Mouse (Mus musculus) heart, embryonic 14.5 days (tissue): ENCODE results near the gene Ccl17. TPM values are rescaled to one million over a fixed set of nuclear protein-coding genes. Genes with fewer than 3 reads are reported as not detected.

Source experiments
- ATAC-seq: fragments of 200-750 bp; cut with Nextera tagmentation; 2 replicates; pipeline ENCODE4 v1.8.0; 2017; ENCODE audit warnings: low read depth, moderate TSS enrichment; ENCODE audit not compliant: insufficient number of reproducible peaks, insufficient read depth, low FRiP score
- H3K27ac ChIP-seq, 2 experiments: fragments of 200-500 bp in 1 of 2; fragments of 300-500 bp in 1 of 2; sonication (generic) in 1 of 2; replicated peaks in 1 of 2; 2 replicates each; pipeline ENCODE4 v1.5.1; 2012 to 2014; ENCODE audit warnings: low read depth in 2 of 2, low read length in 2 of 2, control low read depth in 1 of 2, mild to moderate bottlenecking in 1 of 2, mixed read lengths in 1 of 2; ENCODE audit not compliant: control insufficient read depth in 1 of 2, insufficient read depth in 1 of 2
- H3K27me3 ChIP-seq: fragments of 300-500 bp; sonication (generic); 2 replicates; pipeline ENCODE4 v1.6.1; 2014; ENCODE audit warnings: mild to moderate bottlenecking, low read length, control low read depth; ENCODE audit not compliant: control insufficient read depth, insufficient read depth
- H3K36me3 ChIP-seq: fragments of 300-500 bp; sonication (generic); 2 replicates; pipeline ENCODE4 v1.6.1; 2014; ENCODE audit warnings: mild to moderate bottlenecking, control low read depth, low read length, mixed read lengths; ENCODE audit not compliant: control insufficient read depth, insufficient read depth
- H3K4me1 ChIP-seq, 2 experiments: fragments of 200-500 bp in 1 of 2; fragments of 300-500 bp in 1 of 2; sonication (generic) in 1 of 2; 2 replicates each; pipeline ENCODE4 v1.6.1; 2012 to 2014; ENCODE audit warnings: low read length in 2 of 2, control low read depth in 1 of 2, mixed read lengths in 1 of 2; ENCODE audit not compliant: control insufficient read depth in 2 of 2, insufficient read depth in 2 of 2
- H3K4me2 ChIP-seq: fragments of 300-500 bp; sonication (generic); 2 replicates; pipeline ENCODE4 v1.6.1; 2014; ENCODE audit warnings: mild to moderate bottlenecking, low read length
- H3K4me3 ChIP-seq, 2 experiments: fragments of 200-500 bp in 1 of 2; fragments of 300-500 bp in 1 of 2; sonication (generic) in 1 of 2; 2 replicates each; pipeline ENCODE4 v1.5.1; 2012 to 2014; ENCODE audit warnings: low read length in 2 of 2, mild to moderate bottlenecking in 2 of 2, control low read depth in 1 of 2, low read depth in 1 of 2, moderate library complexity in 1 of 2; ENCODE audit not compliant: control insufficient read depth in 1 of 2, insufficient read depth in 1 of 2
- H3K9ac ChIP-seq: fragments of 300-500 bp; sonication (generic); 2 replicates; pipeline ENCODE4 v1.6.1; 2014; ENCODE audit warnings: mild to moderate bottlenecking, low read length
- H3K9me3 ChIP-seq: fragments of 300-500 bp; sonication (generic); 2 replicates; pipeline ENCODE4 v1.6.1; 2016; ENCODE audit warnings: low read length, control low read depth; ENCODE audit not compliant: control insufficient read depth
- WGBS: fragments of 180-500 bp; shearing (Covaris S2); extraction: QIAGEN DNeasy Blood & Tissue Kit; methylation state at CpG from one replicate; pipeline ENCODE4 v1.1.7; 2014; 5-methylcytosine and 5-hydroxymethylcytosine counted together
- polyA plus RNA-seq: library from polyadenylated mRNA; unstranded; fragments of >200 nt; fragmentation: Nextera tagmentation; extraction: Ambion mirVana; gene quantifications from 2 replicates; pipeline ENCODE4 v1.2.1, GENCODE M21; 2014

Gene Ccl17
- polyA plus RNA-seq, 1 experiment from 2014 or later: 0.45 TPM

DNA sequence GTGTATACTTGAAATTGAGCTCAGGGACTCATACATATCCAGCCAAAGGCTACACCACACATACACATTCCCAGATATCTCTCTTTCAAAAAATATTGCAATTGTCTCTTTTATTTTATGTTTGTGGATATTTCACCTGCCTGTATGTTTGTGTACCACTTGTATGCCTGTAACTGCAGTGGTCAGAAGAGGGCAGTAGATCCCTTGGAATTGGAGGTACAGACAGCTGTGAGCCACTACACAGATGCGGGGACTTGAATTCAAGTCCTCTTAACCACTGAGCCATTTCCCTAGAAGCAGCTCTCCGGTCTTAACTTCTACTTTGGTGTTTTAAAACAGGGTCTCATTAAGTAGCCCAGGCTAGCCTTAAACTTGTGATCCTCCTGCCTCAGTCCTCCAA, 15.5 kb upstream of the Ccl17 start:
- Histone ChIP-seq H3K9ac (no peak overlapping the region), H3K27ac (no peak overlapping the region), H3K4me1 (no peaks in the 10 kb centered on the region), H3K27me3 (no peaks in the 10 kb centered on the region), H3K9me3 (no peaks in the 10 kb centered on the region), H3K4me3 (no peak overlapping the region), H3K4me2 (no peak overlapping the region), H3K36me3 (no peaks in the 10 kb centered on the region)
- ATAC-seq: no peak
- 97% methylated on average over 2 of the region's 2 CpGs for whole genome bisulfite sequencing

- no peak overlapping the region for H3K9ac ChIP-seq
- H3K9me3 ChIP-seq: no peaks in the 10 kb centered on the region
- no peak overlapping the region for H3K27ac ChIP-seq
- no peak overlapping the region for H3K4me3 ChIP-seq
- H3K36me3 ChIP-seq: no peaks in the 10 kb centered on the region
- H3K4me2 ChIP-seq: no peak overlapping the region
- peaks cover 8 to 20% of the 10 kb centered on the region in 2 experiments; a peak in 3 of 4 replicates for H3K4me1 ChIP-seq
- no peak for ATAC-seq
- 47% methylated on average over 7 of the region's 7 CpGs for WGBS
- H3K27me3 ChIP-seq: no peaks in the 10 kb centered on the region
Measured at GRCm38 (mm10) chr8:94800278-94800968, 9.8 kb upstream of the Ccl17 start.

DNA sequence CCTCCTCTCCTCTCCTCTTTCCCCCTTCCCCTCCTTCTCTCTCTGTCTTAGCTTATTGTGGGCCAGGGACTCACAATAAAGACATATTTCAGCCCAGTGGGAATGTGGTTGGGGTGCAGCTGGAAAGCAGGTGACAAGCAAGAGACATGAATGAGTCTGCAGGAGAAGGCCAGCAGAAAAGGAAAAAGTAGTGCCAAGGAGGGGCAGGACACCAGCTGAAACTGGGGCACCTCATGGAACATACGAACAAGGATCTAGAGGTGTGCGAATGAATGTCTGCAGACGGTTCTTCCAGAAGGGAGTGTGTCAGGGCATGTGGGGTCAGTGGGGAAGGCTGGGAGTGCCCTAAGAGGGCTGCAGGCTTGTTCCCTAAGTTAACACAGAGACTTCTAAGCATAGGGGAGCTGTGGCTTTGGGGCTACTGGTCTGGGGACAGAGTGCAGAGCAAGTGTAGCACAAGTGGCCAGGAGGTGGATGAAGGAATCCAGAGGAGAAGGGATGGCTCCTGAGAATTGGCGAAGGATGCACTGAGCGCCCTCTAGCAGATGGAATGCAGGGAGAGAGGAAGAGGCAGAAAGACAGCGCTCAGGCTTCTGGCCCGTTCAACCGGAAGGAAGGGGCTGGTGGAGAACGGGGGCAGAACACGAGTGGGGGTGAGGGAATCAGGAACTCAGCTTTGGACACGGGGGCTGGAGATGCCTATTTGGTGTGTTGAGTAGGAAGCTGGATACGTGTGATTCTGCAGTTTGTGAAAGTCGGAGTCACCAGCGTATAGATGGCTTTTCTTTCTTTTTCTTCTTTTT, 8.8 kb upstream of the Ccl17 start:
- Histone ChIP-seq H3K27me3 (no peaks in the 10 kb centered on the region), H3K27ac (no peak overlapping the region), H3K4me2 (peak overlapping the region; percentile 25; the same call in 1 of the 2 replicates), H3K4me3 (no peak overlapping the region), H3K4me1 (peaks cover 8 to 20% of the 10 kb centered on the region in 2 experiments; a peak in 3 of 4 replicates), H3K9ac (no peak overlapping the region), H3K36me3 (no peaks in the 10 kb centered on the region), H3K9me3 (no peaks in the 10 kb centered on the region)
- WGBS: 40% methylated on average over 14 of the region's 14 CpGs
- ATAC-seq: no peak

DNA sequence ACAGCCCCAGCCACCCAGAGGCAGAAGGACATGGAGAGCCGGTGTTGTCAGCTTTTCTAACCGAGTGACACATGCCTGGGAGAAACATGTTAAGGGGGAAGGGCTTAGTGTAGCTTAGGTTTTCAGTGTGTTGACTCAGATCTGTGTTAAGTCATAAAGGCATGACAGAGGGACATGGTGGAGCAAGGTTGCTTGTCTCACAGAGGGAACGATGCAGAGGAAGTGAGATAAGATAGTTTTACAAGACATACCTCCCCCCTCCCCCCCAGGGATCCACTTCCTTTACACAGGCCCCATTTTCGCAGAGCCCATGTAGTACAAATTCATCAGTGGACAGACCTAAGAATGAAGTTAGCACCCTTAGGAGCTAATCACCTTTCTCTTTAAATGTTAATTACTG, 7.9 kb upstream of the Ccl17 start:
- no peaks in the 10 kb centered on the region for H3K27me3 ChIP-seq
- peaks cover 8 to 20% of the 10 kb centered on the region in 2 experiments; a peak in 3 of 4 replicates for H3K4me1 ChIP-seq
- no peak overlapping the region for H3K4me2 ChIP-seq
- ATAC-seq: no peak
- H3K9me3 ChIP-seq: no peaks in the 10 kb centered on the region
- no peaks in the 10 kb centered on the region for H3K36me3 ChIP-seq
- no peak overlapping the region for H3K4me3 ChIP-seq
- 31% methylated on average over 4 of the region's 4 CpGs for WGBS
- no peak overlapping the region for H3K9ac ChIP-seq
- no peak overlapping the region for H3K27ac ChIP-seq

DNA sequence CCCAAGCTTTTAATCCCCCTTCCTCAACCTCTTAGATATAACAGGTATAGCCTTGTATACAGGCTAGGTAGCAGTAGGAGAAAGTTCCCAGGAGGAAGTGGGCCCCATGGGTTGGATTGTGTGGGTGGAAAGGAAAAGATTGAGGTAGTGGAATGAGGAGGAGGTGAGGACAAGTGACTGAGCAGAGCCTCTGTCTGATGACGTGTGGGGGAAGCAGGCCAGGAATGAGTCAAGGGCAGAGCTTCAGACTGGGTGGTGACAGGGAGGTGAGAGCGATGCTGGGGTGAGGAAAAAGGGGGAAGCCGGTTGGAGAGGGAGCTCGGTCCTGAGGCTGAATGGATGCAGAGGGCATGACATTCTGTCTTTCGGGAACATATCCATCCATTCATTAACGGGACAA, 6.7 kb upstream of the Ccl17 start:
- 13% methylated on average over 6 of the region's 6 CpGs for WGBS
- Histone ChIP-seq H3K9me3 (no peaks in the 10 kb centered on the region), H3K27ac (no peak overlapping the region), H3K4me3 (no peak overlapping the region), H3K4me1 (peaks cover 8 to 20% of the 10 kb centered on the region in 2 experiments; a peak in 3 of 4 replicates), H3K9ac (no peak overlapping the region), H3K27me3 (no peaks in the 10 kb centered on the region), H3K4me2 (no peak overlapping the region), H3K36me3 (no peaks in the 10 kb centered on the region)
- no peak for ATAC-seq

DNA sequence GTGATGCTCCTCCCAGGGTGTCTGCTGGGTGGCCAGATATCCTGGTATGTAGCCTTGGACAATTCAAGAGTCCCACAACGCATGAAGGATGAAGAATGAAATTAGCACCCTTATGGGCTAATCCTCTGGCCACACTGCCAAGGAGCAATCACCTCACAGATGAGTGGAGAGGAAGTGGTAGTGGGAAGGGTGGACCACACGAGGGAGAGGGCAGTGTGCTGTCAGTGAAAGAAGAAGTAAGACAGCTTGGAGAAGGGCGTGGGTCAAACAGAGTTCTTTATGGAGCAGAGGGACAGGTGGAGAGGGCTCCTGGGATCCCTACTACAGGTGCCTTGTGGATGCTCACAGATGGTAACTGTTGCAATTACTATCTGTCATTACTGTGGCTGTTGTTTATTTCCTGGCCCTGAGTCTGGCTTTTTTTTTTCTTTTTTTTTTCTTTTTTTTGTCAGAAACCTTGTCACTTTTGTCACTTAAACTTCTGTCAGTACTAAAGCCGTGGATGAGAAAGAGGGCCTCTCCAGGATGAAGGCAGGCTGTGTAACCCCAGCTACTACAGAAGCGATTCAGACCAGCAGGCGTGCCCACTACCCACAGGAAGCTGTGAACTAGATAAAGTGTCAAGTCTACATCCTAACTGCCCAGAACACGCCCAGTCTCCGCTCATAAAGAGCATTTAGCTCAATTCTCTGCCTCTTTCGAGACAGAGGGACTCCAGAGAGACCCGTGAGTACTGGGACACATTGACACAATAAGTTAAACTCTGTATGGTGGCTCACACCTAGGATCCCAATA, 5.5 kb upstream of the Ccl17 start:
- Histone ChIP-seq H3K27ac (no peak overlapping the region), H3K4me3 (no peak overlapping the region), H3K36me3 (no peaks in the 10 kb centered on the region), H3K4me2 (no peak overlapping the region), H3K9me3 (no peaks in the 10 kb centered on the region), H3K4me1 (peaks cover 8 to 20% of the 10 kb centered on the region in 2 experiments; a peak in 3 of 4 replicates), H3K27me3 (no peaks in the 10 kb centered on the region), H3K9ac (no peak overlapping the region)
- no peak for ATAC-seq
- 66% methylated on average over 10 of the region's 10 CpGs for WGBS

DNA sequence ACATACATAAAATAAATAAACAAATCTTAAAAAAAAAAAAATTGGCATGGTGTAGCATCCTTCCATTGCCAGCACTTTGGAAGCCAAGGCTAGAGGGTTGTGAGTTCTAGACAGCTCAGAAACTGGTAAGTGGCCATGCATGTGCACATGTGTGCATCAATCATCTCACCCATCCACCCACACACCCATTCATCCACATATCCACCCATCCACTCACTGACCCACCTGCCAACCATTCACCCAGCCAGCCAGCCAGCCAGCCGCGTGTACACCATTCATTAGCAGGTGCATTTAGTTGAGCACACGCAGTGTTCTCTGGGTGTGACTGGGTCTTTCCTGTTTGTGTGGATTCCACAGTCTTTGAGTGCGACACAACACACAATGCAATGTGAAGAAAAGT, 4.4 kb upstream of the Ccl17 start:
- ATAC-seq: no peak
- Histone ChIP-seq H3K4me1 (peaks cover 8 to 13% of the 10 kb centered on the region in 2 experiments; a peak in 3 of 4 replicates), H3K27ac (no peak overlapping the region), H3K9me3 (no peaks in the 10 kb centered on the region), H3K27me3 (no peaks in the 10 kb centered on the region), H3K9ac (no peak overlapping the region), H3K4me2 (no peak overlapping the region), H3K36me3 (no peaks in the 10 kb centered on the region), H3K4me3 (no peak overlapping the region)
- WGBS: 81% methylated on average over 4 of the region's 4 CpGs
